Mouse (Mus musculus): ENCODE results near the gene Cacybp.
A peak's percentile ranks its signal among the peaks of the same experiment; 100 is the strongest.

Cacybp gene

DNA sequence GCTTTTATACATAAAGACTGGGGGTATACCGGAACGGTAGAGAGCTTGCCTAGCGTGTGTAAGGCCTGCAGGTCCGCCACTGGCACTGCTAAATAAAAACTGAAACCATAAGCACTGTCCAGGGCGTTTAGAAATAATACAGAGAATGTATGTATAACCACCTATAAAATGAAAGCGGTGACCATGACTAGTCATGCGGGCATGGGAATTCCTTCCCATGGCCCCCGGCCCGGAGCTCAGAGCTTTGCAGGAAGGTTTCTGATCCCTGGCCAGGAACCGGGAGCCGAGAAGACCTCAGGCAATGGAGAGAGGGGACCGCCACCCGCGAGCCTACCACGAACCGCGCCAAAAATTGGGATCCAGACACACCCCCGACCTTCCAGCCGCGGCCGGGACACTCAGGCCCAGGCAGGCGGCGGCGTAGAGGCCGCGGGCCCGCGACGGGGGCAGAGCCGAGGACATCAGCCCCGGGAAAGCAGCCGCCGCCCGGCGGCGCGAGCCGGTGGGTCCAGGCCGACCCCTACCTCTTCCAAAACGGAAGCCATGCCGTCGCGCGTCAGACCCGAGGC, 468 bp downstream of the Cacybp start:
- DNase-seq, result peak; percentile 63

DNA sequence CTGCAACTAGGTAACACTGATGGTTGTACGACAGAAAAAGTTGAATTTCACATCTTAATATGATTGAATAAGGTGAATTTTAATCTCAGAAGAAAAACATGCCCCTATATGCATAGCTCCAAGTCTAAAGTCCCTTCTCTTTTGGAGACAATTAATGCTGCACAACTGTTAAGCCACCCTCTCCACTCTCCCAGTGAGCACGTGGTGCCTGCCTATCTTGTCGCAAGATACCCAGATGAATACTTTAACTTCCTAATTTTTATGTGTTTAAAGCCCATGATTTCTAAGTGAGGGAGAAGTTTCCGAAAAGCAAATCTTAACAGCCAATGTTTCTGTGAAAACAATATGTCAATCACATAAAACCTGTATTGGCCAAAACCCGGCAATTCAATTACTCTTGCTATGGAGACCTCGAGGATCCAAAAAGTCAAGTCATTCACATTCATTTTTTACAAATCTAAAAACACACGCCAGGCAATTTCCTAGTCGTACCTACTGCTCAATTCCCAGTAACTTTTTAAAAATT, 1.0 kb downstream of the Cacybp start:
- DNase-seq, result no peak

DNA sequence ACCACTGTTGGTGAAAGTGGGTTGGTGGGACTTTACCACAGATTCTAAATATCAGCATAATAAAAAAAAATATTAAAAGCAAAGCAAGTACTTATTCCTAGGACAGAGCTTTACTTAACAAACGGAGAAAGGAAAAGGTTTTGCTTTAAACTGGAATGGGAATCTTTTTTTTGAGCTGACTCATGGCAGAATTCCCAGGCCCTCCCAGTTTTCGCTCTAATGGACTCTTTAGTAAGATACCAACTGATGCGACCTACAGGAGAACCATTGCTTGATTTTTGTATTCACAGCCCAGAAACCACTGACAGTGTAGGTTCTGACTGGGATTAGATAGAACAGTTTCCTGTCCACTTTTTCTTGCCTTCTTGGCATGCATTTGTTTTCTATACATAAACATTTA, 2.1 kb downstream of the Cacybp start:
- DNase-seq, result no peak

DNA sequence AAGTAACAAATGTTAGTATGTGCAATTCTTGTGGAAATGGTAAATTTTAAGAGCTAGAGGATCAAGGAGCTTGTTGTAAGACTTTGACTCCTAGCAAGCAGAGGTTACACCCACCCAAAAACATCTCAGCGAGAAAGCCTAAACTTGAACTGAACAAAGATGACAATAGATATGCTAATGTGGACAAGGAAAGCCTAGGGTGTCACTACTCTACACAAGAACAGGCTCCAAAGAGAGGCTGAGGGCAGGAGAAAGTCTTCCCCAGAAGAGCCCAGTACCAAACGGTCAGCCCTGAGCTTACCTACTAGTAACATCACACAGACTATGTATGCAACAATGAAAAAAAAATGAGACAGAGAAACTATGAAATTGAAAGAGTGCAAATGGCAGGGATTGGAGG, 2.8 kb downstream of the Cacybp start:
- DNase-seq, result no peak

DNA sequence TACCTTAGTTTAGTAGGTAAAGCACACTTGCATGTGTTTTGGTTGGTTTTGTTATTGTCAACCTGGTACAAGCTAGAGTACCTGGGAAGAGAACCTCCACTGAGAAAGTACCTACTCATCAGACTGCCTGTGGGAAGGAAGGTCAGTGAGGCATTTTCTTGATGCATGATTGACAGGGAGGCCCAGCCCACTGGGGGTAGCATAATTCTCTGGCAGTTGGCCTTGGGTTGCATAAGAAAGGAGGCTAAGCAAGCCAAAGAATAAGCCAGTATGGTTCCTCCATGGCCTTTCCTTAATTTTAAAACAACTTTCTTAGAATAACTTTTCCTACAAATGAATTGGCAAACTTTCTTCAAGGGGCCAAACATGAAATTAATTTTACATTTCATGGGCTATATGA, 7.2 kb downstream of the Cacybp start:
- DNase-seq, result no peak

DNA sequence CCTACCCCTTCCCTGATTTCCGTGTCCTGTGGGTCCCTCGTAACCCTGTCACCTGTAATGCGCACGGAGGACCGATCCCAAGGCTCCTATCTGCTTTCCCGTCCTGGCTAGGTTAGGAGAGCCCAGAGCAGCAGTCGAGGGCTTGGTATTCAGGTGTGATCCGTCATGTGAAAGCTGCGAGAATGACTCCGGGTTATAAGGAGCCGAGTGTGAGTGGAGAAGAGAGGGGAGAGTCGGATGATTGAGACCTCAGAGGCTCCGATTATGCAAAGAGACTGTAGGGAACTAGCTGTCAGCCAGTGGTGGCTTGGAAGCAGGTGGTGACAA, 17.4 kb downstream of the Cacybp start:
- DNase-seq, result no peak

DNA sequence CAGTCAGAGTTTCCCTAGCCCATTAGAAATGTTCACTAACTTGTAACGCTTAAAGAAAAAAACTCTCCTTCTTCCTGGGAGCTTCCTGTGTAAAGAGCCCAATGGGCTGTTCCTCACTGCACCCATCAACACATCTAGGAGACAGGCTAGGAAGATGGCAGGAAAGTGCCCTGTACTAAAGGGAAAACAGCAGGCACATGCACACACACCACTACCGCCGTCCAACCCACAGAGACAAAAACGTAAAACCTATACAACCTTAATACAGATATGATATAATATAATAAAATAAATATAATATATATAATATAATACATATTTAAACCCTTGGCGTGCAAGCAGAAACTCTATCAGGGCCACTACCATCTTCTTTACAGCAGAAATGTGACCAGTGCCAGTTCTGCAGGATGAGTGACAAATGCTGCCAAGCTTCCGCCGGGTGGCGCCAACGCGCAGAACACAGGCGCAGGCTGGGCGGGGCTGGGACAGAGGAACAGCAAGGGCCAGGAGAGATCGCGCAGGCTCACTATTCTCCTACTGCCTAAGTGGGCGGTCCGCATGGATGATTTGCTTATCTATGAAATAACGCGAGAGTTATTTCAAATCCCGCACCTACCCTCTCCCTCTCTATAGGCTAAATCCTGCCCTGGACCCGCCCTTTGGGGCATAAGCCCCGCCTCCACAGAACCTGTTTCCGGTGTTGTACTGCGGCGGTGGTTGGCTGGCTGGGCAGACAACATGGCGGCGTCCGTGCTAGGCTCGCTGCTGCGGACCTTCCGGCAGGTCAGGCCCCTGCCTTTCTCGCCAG, 17.9 kb downstream of the Cacybp start, which contains the start of gene Mrps14:
Gene Mrps14, plus strand, starts transcription at position 687 of the 808 bp plus-strand sequence.
- DNase-seq, result peak; percentile 98

DNA sequence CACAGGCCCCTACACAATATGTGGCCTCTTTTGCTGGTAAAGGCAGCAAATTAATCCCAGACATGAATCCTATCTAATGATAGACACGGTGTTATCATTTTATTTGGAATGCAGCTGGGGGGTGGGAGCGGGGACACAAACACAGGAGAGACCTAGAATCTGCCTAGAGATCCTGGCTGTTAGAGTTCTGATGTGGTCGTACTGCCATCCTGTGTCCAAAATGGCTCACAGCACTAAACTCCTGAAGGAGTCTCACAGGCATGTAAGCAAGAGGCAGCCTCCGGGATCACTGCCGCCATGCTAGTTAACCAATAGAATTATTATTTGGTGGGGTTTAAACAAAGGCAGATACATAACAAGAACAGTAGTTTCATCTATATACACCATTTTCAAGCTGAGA, 28.2 kb downstream of the Cacybp start:
- peak; percentile 44 for DNase-seq

DNA sequence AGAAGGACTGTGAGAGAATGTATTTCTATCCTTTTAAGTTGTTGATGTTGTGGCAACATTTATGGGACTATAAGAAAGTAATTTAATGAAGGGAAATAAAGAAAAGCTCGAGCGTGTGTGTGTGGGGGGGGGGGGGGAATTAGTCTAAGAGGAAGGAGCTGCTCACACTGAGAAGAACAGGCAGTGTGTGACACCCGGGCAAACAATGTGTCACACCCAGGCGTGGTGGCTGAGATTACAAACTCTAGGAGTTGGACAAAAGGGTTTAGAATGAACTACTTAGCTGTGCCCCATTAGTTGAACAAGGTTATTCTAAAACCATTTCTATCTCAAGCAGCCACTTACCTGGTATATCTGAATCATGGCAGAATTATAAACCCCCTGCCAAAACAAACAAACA, 31.5 kb downstream of the Cacybp start:
- no peak for DNase-seq

DNA sequence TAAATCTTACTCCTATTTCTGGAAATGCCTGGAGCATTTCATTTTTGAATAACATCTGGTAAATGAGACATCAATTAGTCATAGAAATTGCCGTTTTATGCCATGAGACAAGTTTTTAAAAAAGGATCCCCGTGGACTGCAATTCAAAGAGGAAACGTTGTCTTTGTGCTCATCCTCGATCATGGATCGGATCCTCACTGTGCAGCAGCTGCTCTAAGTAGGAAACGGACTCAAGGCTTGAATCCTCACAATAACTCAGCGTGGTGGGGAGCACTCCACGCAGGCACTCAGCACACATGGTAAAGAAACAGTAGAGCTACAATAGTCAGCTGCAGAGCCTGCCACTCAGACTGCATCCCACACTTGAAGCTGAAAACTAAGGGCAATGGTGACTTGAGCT, 35.8 kb downstream of the Cacybp start:
- DNase-seq, result no peak

DNA sequence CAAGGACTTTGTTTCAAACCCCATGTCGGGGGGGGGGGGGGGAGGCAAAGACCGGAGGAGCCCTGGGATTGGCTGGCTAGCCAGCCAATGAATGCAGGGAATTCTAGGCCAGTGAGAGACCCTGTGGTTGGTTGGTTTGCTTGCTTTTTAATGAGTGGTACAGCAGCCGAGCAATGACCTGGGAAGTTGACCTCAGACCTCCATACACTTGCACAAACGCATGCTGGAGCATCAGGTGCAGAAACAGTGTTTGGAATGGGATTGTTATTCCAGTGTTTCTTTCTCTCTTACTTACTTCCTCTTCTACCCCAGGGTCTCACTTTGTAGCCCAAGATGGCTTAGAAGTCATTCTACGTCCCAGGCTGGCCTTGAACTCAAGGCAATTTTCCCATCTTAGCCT, 46.1 kb downstream of the Cacybp start:
- DNase-seq, result no peak

- no peak for DNase-seq
These were observed 54.5 kb downstream of the Cacybp start for GRCm38 (mm10) chr1:160158190-160158589.

GRCm38 (mm10) chr1:160153480-160153879, 59.2 kb downstream of the Cacybp start, which contains the start of gene Tnn:
Gene Tnn (minus strand): TSS chr1:160153580.
- DNase-seq, result no peak

All from right cerebral cortex, postnatal 4 days (tissue).